Mouse (Mus musculus): ENCODE data around the gene Srd5a1. TPM values are rescaled to one million over a fixed set of nuclear protein-coding genes. Genes with fewer than 3 reads are reported as not detected.

The Srd5a1 gene
- polyA plus RNA-seq, 2 experiments, result 15.9 to 43.4 TPM

- no peaks in the 10 kb centered on the region for H3K9me3 ChIP-seq (ENCODE audit: control insufficient read depth, low read length)
- no peaks in the 10 kb centered on the region for H3K27me3 ChIP-seq (ENCODE audit: control insufficient read depth, insufficient read depth, low read length)
- H3K36me3 ChIP-seq (ENCODE audit: control insufficient read depth, insufficient read depth, low read length), result no peaks in the 10 kb centered on the region
- no peak for ATAC-seq (ENCODE audit: low FRiP score, low read depth)
- no peak for TF ChIP-seq POLR2A (IDR thresholded peaks at IDR 0.05; ENCODE audit: borderline replicate concordance, extremely low read depth, insufficient read depth, insufficient read length)
- H3K4me1 ChIP-seq (ENCODE audit: control insufficient read depth, insufficient read depth, low read length), result no peaks in the 10 kb centered on the region
- 48% methylated on average over 8 of the region's 8 CpGs for WGBS
- H3K27ac ChIP-seq (replicated peaks; ENCODE audit: low read depth, low read length), result no peak overlapping the region
- no peak overlapping the region for H3K4me2 ChIP-seq (replicated peaks; ENCODE audit: low read depth, low read length, severe bottlenecking)
- no peak overlapping the region for H3K9ac ChIP-seq (ENCODE audit: low read depth, low read length, severe bottlenecking)
- H3K4me3 ChIP-seq (replicated peaks; ENCODE audit: low read length), result no peak overlapping the region
- no peak for DNase-seq (ENCODE audit: low spot score)
Measured at GRCm38 (mm10) chr13:69549980-69550379, 61.3 kb downstream of the Srd5a1 start.

GRCm38 (mm10) chr13:69547488-69548180, 63.6 kb downstream of the Srd5a1 start:
- 70% methylated on average over 16 of the region's 16 CpGs for whole genome bisulfite sequencing
- ATAC-seq (ENCODE audit: low FRiP score, low read depth), result no peak
- Histone ChIP-seq H3K9ac (ENCODE audit: low read depth, low read length, severe bottlenecking) (no peak overlapping the region), H3K9me3 (ENCODE audit: control insufficient read depth, low read length) (no peaks in the 10 kb centered on the region), H3K4me3 (replicated peaks; ENCODE audit: low read length) (no peak overlapping the region), H3K27ac (replicated peaks; ENCODE audit: low read depth, low read length) (no peak overlapping the region), H3K27me3 (ENCODE audit: control insufficient read depth, insufficient read depth, low read length) (no peaks in the 10 kb centered on the region), H3K36me3 (ENCODE audit: control insufficient read depth, insufficient read depth, low read length) (no peaks in the 10 kb centered on the region), H3K4me1 (ENCODE audit: control insufficient read depth, insufficient read depth, low read length) (peaks cover 13% of the 10 kb centered on the region), H3K4me2 (replicated peaks; ENCODE audit: low read depth, low read length, severe bottlenecking) (no peak overlapping the region)
- no peak for TF ChIP-seq POLR2A (IDR thresholded peaks at IDR 0.05; ENCODE audit: borderline replicate concordance, extremely low read depth, insufficient read depth, insufficient read length)
- no peak for DNase-seq (ENCODE audit: low spot score)

GRCm38 (mm10) chr13:69545019-69545418, 66.2 kb downstream of the Srd5a1 start:
- Histone ChIP-seq H3K4me1 (ENCODE audit: control insufficient read depth, insufficient read depth, low read length) (peaks cover 17% of the 10 kb centered on the region), H3K27ac (replicated peaks; ENCODE audit: low read depth, low read length) (no peak overlapping the region), H3K36me3 (ENCODE audit: control insufficient read depth, insufficient read depth, low read length) (no peaks in the 10 kb centered on the region), H3K27me3 (ENCODE audit: control insufficient read depth, insufficient read depth, low read length) (no peaks in the 10 kb centered on the region), H3K9ac (ENCODE audit: low read depth, low read length, severe bottlenecking) (no peak overlapping the region), H3K4me2 (replicated peaks; ENCODE audit: low read depth, low read length, severe bottlenecking) (no peak overlapping the region), H3K9me3 (ENCODE audit: control insufficient read depth, low read length) (no peaks in the 10 kb centered on the region), H3K4me3 (replicated peaks; ENCODE audit: low read length) (no peak overlapping the region)
- no peak for ATAC-seq (ENCODE audit: low FRiP score, low read depth)
- TF ChIP-seq POLR2A (IDR thresholded peaks at IDR 0.05; ENCODE audit: borderline replicate concordance, extremely low read depth, insufficient read depth, insufficient read length), result no peak
- peak; percentile 38 for DNase-seq (ENCODE audit: low spot score)
- 25% methylated on average over 3 of the region's 3 CpGs for WGBS

- H3K4me3 ChIP-seq (replicated peaks; ENCODE audit: low read length), result no peak overlapping the region; the same call in 1 of the 2 replicates
- ATAC-seq (ENCODE audit: low FRiP score, low read depth) (no peak), DNase-seq (ENCODE audit: low spot score) (no peak)
- peaks cover 22% of the 10 kb centered on the region for H3K4me1 ChIP-seq (ENCODE audit: control insufficient read depth, insufficient read depth, low read length)
- TF ChIP-seq POLR2A (IDR thresholded peaks at IDR 0.05; ENCODE audit: borderline replicate concordance, extremely low read depth, insufficient read depth, insufficient read length), result no peak
- H3K9ac ChIP-seq (ENCODE audit: low read depth, low read length, severe bottlenecking), result 0 out of 2 replicates have a peak overlapping the region, but pooled peaks have one; percentile 12
- no peaks in the 10 kb centered on the region for H3K36me3 ChIP-seq (ENCODE audit: control insufficient read depth, insufficient read depth, low read length)
- H3K9me3 ChIP-seq (ENCODE audit: control insufficient read depth, low read length), result no peaks in the 10 kb centered on the region
- H3K27me3 ChIP-seq (ENCODE audit: control insufficient read depth, insufficient read depth, low read length), result no peaks in the 10 kb centered on the region
- H3K4me2 ChIP-seq (replicated peaks; ENCODE audit: low read depth, low read length, severe bottlenecking), result peak overlapping the region; percentile 35; the same call in 1 of the 2 replicates
- WGBS, result 44% methylated on average over 12 of the region's 12 CpGs
- 0 out of 2 replicates have a peak overlapping the region, but pooled peaks have one; percentile 19 for H3K27ac ChIP-seq (replicated peaks; ENCODE audit: low read depth, low read length)
Measured at GRCm38 (mm10) chr13:69543595-69543994, 67.6 kb downstream of the Srd5a1 start.

GRCm38 (mm10) chr13:69542571-69543352, 68.5 kb downstream of the Srd5a1 start:
- H3K9me3 ChIP-seq (ENCODE audit: control insufficient read depth, low read length), result no peaks in the 10 kb centered on the region
- no peak for TF ChIP-seq POLR2A (IDR thresholded peaks at IDR 0.05; ENCODE audit: borderline replicate concordance, extremely low read depth, insufficient read depth, insufficient read length)
- peak; percentile 45; the same call in 1 of the 2 replicates for ATAC-seq (ENCODE audit: low FRiP score, low read depth)
- WGBS, result 32% methylated on average over 17 of the region's 17 CpGs
- no peak overlapping the region for H3K9ac ChIP-seq (ENCODE audit: low read depth, low read length, severe bottlenecking)
- H3K4me1 ChIP-seq (ENCODE audit: control insufficient read depth, insufficient read depth, low read length), result peaks cover 26% of the 10 kb centered on the region
- DNase-seq (ENCODE audit: low spot score), result peak; percentile 42
- H3K27me3 ChIP-seq (ENCODE audit: control insufficient read depth, insufficient read depth, low read length), result no peaks in the 10 kb centered on the region
- no peak overlapping the region; the same call in 1 of the 2 replicates for H3K4me2 ChIP-seq (replicated peaks; ENCODE audit: low read depth, low read length, severe bottlenecking)
- no peaks in the 10 kb centered on the region for H3K36me3 ChIP-seq (ENCODE audit: control insufficient read depth, insufficient read depth, low read length)
- H3K4me3 ChIP-seq (replicated peaks; ENCODE audit: low read length), result no peak overlapping the region
- peak overlapping the region; percentile 67 for H3K27ac ChIP-seq (replicated peaks; ENCODE audit: low read depth, low read length)

Data from limb, embryonic 14.5 days (tissue).